Mouse (Mus musculus) stomach, embryonic 16.5 days (tissue): Measurements from ENCODE around the gene Chaf1a. TPM values are rescaled to one million over a fixed set of nuclear protein-coding genes. Genes with fewer than 3 reads are reported as not detected.
A peak's percentile ranks its signal among the peaks of the same experiment; 100 is the strongest.

ENCODE experiments used
- ATAC-seq: fragments of 200-750 bp; cut with Nextera tagmentation; 2 replicates; pipeline ENCODE4 v1.8.0; 2017; ENCODE audit warnings: moderate number of reproducible peaks, moderate TSS enrichment; ENCODE audit not compliant: insufficient read depth, low FRiP score
- H3K27ac ChIP-seq: fragments of 300-500 bp; sonication (generic); 2 replicates; pipeline ENCODE4 v1.5.1; 2014; ENCODE audit warnings: low read length
- H3K27me3 ChIP-seq: fragments of 300-500 bp; sonication (generic); 2 replicates; pipeline ENCODE4 v1.6.1; 2014; ENCODE audit warnings: low read length, control low read depth, mixed read lengths; ENCODE audit not compliant: control insufficient read depth, insufficient read depth
- H3K36me3 ChIP-seq: fragments of 300-500 bp; sonication (generic); 2 replicates; pipeline ENCODE4 v1.6.1; 2014; ENCODE audit warnings: low read length; ENCODE audit not compliant: control insufficient read depth, insufficient read depth
- H3K4me1 ChIP-seq: fragments of 300-500 bp; sonication (generic); 2 replicates; pipeline ENCODE4 v1.6.1; 2014; ENCODE audit warnings: low read length, control low read depth, mixed read lengths; ENCODE audit not compliant: control insufficient read depth, insufficient read depth
- H3K4me2 ChIP-seq: fragments of 300-500 bp; sonication (generic); 2 replicates; pipeline ENCODE4 v1.6.1; 2014; ENCODE audit warnings: low read depth, low read length, mixed read lengths
- H3K4me3 ChIP-seq: fragments of 300-500 bp; sonication (generic); replicated peaks from 2 replicates; pipeline ENCODE4 v1.5.1; 2014; ENCODE audit warnings: mild to moderate bottlenecking, low read length
- H3K9ac ChIP-seq: fragments of 300-500 bp; sonication (generic); 2 replicates; pipeline ENCODE4 v1.6.1; 2014; ENCODE audit warnings: low read length
- H3K9me3 ChIP-seq: fragments of 300-500 bp; sonication (generic); replicated peaks from 2 replicates; pipeline ENCODE4 v1.6.1; 2016; ENCODE audit warnings: low read length, control low read depth; ENCODE audit not compliant: control insufficient read depth
- WGBS: fragments of 180-500 bp; shearing (Covaris S2); extraction: QIAGEN DNeasy Blood & Tissue Kit; methylation state at CpG from one replicate; pipeline ENCODE4 v1.1.7; 2014; 5-methylcytosine and 5-hydroxymethylcytosine counted together
- polyA plus RNA-seq: library from polyadenylated mRNA; unstranded; fragments of >200 nt; fragmentation: Nextera tagmentation; extraction: Ambion mirVana; gene quantifications from 2 replicates; pipeline ENCODE4 v1.2.1, GENCODE M21; 2015

The Chaf1a gene
- polyA plus RNA-seq, 1 experiment from 2014 or later = 17.8 TPM

DNA sequence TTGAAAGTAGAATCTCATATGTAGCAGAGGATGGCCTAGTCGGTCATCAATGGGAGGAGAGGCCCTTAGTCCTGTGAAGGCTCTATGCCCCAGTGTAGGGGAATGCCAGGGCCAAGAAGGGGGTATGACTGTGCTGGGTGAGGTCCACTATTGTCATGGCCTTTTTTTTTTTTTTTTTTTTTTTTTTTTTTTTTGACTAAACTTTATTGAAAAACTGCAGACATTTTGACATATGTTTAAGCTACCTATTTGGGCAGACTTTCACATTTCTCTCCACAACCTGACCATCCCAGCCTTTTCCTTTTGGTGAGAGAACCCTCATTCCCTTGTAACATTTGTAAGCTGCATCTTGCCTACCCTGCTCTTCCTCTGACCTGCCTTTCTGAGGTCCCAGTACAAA, 52.1 kb downstream of the Chaf1a start:
- Histone ChIP-seq H3K27ac (peak overlapping the region; percentile 51), H3K9me3 (no peaks in the 10 kb centered on the region), H3K4me1 (no peaks in the 10 kb centered on the region), H3K9ac (no peak overlapping the region), H3K27me3 (no peaks in the 10 kb centered on the region), H3K36me3 (peaks cover 21% of the 10 kb centered on the region; the same call in 1 of the 2 replicates), H3K4me3 (no peak overlapping the region), H3K4me2 (no peak overlapping the region)
- no peak for ATAC-seq
- 88% methylated on average over 1 of the region's 1 CpGs for WGBS

DNA sequence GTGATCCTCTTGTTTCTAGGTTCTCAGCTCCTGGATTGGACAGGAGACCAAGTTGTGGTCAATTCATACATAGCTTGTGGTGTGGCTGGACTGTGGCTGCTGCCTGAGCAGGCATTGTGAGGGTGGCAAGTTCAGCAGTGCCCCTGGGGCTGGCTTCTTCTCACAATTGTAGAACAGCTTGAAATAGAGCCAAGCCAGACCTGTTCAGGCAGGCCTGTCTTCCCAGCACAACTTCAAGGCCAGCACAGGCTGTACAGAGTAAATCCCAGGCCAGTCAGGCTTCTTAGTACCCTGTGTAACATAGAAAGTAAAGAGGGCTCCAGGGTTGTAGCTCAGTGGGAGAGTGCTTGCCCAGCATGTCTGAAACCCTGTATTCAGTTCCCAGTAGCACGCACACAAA, 52.6 kb downstream of the Chaf1a start:
- Histone ChIP-seq H3K4me3 (no peak overlapping the region), H3K9me3 (no peaks in the 10 kb centered on the region), H3K4me2 (no peak overlapping the region), H3K4me1 (no peaks in the 10 kb centered on the region), H3K36me3 (peaks cover 25% of the 10 kb centered on the region; the same call in 1 of the 2 replicates), H3K27me3 (no peaks in the 10 kb centered on the region), H3K27ac (peak overlapping the region; percentile 66), H3K9ac (no peak overlapping the region)
- ATAC-seq = peak; percentile 74
- WGBS = 77% methylated on average over 1 of the region's 1 CpGs

DNA sequence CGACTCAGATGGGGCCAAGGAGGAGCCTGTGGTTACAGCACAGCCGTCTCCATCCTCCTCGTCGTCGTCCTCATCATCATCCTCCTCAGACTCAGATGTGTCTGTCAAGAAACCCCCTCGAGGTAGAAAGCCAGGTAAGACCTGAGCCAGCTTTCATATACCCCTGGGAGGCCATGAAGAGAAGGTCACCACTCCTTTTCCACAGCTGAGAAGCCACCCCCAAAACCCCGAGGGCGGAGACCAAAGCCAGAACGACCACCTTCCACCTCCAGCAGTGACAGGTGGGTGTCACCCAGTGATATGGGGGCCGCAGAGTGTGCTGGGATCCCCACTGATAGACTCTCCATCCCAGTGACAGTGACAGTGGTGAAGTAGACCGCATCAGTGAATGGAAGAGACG, 56.6 kb downstream of the Chaf1a start:
- Histone ChIP-seq H3K27ac (no peak overlapping the region), H3K9ac (no peak overlapping the region), H3K36me3 (peaks cover 45% of the 10 kb centered on the region), H3K4me1 (no peaks in the 10 kb centered on the region), H3K4me3 (no peak overlapping the region), H3K27me3 (no peaks in the 10 kb centered on the region), H3K9me3 (no peaks in the 10 kb centered on the region), H3K4me2 (no peak overlapping the region)
- ATAC-seq = no peak
- WGBS = 87% methylated on average over 12 of the region's 12 CpGs

DNA sequence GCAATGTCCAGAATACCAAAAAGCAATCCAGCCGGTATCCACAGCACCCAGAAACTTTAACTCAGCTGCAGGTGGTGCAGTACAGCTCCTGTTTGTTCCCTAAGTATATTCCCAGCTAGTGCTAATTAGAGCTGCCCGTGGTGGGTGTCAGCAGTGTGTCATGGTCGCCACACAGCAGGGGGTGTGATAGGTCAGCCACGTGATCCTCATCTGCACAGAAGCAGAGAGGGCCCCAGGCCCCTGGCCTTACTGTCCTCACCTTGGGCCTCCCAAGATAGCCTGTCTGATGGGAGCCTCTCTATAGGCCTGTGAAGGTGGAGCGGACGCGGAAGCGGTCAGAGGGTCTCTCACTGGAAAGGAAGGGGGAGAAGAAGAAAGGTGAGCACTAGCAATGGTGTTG, 57.9 kb downstream of the Chaf1a start:
- Histone ChIP-seq H3K4me1 (no peaks in the 10 kb centered on the region), H3K27me3 (no peaks in the 10 kb centered on the region), H3K36me3 (peaks cover 44% of the 10 kb centered on the region), H3K4me2 (no peak overlapping the region), H3K4me3 (no peak overlapping the region), H3K9me3 (no peaks in the 10 kb centered on the region), H3K9ac (no peak overlapping the region), H3K27ac (no peak overlapping the region)
- ATAC-seq = no peak
- WGBS = 92% methylated on average over 8 of the region's 8 CpGs

DNA sequence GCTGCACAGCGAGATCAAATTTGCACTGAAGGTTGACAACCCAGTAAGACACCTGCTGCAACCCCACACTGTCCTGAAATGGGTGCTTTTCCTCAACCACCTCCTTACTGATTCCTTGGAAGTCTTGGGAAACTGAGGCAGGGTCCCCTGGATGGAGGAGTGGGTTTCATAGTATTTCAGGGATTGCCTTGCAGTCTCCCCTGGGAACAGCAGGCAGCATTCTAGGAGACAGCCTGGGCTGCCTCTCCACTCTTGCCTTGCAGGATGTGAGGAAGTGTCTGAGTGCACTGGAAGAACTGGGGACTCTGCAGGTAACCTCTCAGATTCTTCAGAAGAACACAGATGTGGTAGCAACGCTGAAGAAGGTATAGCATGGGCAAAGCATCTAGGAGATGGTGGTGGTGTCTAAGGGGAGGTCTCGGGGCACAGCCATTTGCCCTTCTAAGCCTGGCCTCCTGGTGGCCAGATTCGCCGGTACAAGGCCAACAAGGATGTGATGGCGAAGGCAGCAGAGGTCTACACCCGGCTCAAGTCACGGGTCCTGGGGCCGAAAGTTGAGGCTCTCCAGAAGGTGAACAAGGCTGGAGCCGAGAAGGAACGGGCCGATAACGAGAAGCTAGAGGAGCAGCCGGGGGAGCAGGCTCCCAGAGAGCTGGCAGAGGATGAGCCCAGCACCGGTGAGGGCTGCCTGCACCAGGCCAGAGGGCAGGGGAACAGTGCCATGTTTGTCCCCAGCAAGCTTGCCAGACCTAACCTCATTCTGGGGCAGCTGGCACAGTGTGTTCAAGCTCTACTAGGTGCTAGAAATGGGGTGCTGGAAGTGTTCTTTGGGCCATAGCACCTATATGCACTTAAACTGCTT, 58.7 kb downstream of the Chaf1a start:
- Histone ChIP-seq H3K27me3 (no peaks in the 10 kb centered on the region), H3K4me2 (no peak overlapping the region), H3K9me3 (no peaks in the 10 kb centered on the region), H3K4me3 (no peak overlapping the region), H3K9ac (no peak overlapping the region), H3K27ac (no peak overlapping the region), H3K36me3 (peaks cover 40% of the 10 kb centered on the region), H3K4me1 (no peaks in the 10 kb centered on the region)
- WGBS = 91% methylated on average over 15 of the region's 15 CpGs
- ATAC-seq = no peak

DNA sequence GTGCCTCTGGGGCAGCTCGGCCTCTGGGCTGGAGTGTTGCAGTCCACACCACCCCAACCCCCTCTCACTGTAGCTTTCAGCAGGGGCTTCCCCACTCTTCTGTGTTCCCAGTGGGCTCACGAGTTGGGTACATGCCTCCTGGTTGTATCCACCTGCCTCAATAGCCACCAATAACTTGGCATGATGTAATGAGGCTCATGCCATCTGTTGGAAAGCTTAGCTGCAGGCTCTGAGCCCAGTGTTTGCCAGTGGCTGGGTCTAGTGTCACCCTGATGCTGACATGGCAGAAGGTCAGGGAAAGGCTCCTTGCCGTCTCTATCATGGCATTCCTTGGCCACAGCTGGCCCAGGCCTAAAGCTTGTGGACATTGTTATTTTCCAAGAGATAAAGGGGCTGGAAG, 60.6 kb downstream of the Chaf1a start:
- H3K27ac ChIP-seq = no peak overlapping the region
- H3K9me3 ChIP-seq = no peaks in the 10 kb centered on the region
- 87% methylated on average over 3 of the region's 3 CpGs for WGBS
- no peak overlapping the region for H3K4me2 ChIP-seq
- H3K9ac ChIP-seq = no peak overlapping the region
- H3K36me3 ChIP-seq = peaks cover 38% of the 10 kb centered on the region
- H3K4me1 ChIP-seq = no peaks in the 10 kb centered on the region
- no peak overlapping the region for H3K4me3 ChIP-seq
- ATAC-seq = no peak
- H3K27me3 ChIP-seq = no peaks in the 10 kb centered on the region

DNA sequence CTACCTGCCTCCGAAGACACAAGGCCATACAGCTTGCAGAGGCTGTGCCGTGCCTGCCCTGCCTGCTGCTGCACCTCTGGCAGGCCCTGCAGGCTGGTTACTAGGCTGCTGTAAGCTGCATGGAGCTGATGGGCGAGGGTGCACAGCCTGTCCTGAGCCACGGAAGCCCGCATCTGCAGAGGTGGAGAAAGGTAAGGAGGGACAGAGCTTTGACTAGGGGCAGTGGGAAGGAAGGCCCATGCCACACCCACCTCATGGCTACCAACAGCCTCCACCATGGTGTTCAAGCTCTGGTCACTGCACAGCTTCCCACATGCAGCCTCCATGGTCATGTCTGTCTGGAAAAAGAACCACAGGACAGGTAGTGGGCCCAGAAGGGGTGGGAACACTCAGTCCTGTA, 61.9 kb downstream of the Chaf1a start:
- ATAC-seq = no peak
- H3K9ac ChIP-seq = no peak overlapping the region
- no peaks in the 10 kb centered on the region for H3K4me1 ChIP-seq
- H3K9me3 ChIP-seq = no peaks in the 10 kb centered on the region
- no peak overlapping the region for H3K4me2 ChIP-seq
- WGBS = 89% methylated on average over 5 of the region's 5 CpGs
- H3K27ac ChIP-seq = no peak overlapping the region
- no peaks in the 10 kb centered on the region for H3K27me3 ChIP-seq
- no peak overlapping the region for H3K4me3 ChIP-seq
- H3K36me3 ChIP-seq = peaks cover 26% of the 10 kb centered on the region

DNA sequence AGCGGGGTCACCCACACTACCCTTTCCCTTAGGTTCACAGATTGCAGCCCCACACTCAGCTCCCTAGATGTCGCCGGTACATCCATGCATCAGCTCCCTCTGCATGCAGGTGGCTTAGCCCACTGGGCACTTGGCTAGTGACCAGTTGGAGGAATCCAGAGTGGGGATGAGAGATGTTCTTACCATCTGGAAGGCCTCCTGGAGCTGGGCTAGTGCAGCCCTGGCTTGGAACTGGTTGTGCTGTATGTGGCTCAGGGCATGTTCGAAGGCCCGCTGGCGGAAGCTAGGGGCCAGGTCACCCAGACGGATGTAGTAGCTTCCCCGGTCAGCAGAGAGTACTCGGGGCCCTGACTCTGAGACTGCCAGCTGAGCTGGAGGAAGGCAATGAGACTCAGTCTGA, 62.7 kb downstream of the Chaf1a start:
- H3K4me3 ChIP-seq = no peak overlapping the region
- no peak overlapping the region for H3K9ac ChIP-seq
- no peaks in the 10 kb centered on the region for H3K27me3 ChIP-seq
- H3K4me1 ChIP-seq = no peaks in the 10 kb centered on the region
- H3K4me2 ChIP-seq = no peak overlapping the region
- ATAC-seq = no peak
- H3K36me3 ChIP-seq = peaks cover 20% of the 10 kb centered on the region
- no peaks in the 10 kb centered on the region for H3K9me3 ChIP-seq
- H3K27ac ChIP-seq = no peak overlapping the region
- WGBS = 91% methylated on average over 9 of the region's 9 CpGs

DNA sequence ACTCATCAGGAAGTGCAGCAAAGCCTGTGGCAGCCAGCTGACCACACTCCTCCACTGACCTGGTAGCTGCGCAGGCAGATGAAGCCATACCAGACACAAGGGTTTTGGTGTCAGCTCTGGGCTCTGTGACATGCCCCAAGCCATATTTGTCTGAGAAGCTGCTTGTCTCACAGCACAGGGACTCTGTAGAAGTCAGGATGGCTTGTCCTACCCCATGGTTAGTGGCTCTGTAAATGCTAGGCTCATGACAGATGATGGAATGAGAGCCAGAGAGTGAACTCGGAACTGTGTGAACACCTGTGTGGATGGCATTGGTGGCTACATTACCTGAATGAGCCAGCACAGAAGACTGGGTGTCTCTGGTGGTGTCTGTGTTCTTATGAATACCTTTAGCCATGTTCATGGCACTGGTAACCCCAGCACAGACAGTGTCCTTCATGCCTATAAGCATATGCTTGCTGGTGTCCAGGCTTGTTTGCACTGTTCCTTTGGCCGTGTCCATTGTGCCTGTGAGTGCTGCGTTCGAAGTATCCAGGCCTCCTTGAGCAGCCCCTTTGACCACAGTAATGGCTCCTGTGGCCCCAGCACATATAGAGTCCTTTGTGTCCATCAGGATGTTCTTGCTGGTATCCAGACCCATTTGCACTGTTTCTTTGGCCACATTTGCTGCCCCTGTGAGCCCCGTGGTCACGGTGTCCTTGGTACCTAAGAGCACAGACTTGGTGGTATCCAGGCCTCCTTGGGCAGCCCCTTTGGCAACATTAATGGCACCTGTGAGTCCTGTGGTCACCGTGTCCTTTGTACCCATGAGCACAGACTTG, 63.4 kb downstream of the Chaf1a start:
- 92% methylated on average over 8 of the region's 8 CpGs for WGBS
- no peak overlapping the region for H3K9ac ChIP-seq

More for the DNA sequence above, 63.4 kb downstream of the Chaf1a start:
- Histone ChIP-seq H3K36me3 (peaks cover 15% of the 10 kb centered on the region), H3K27me3 (no peaks in the 10 kb centered on the region), H3K4me3 (no peak overlapping the region), H3K4me1 (no peaks in the 10 kb centered on the region), H3K4me2 (no peak overlapping the region), H3K27ac (no peak overlapping the region), H3K9me3 (no peaks in the 10 kb centered on the region)
- ATAC-seq = no peak
